Mouse (Mus musculus): ENCODE data around the gene Rpl36al.

DNA sequence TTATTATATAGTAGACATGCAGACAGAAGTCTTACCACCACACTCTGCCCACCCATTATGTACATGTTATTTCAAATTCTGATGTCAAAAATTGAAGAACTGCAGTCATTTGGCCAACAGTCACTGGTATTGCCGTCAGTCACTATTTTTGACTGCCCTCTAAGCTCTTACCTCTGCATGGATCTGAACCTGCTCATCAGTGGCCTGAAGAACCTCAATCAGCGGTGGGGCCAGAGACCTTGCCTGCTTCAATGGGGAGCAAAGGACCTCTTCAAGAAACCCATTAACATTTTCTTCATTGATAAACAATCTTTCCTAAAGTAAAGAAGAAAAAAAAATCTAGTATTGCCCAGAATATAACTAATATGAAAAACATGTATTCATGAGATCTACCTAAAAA is 8.8 kb upstream of the Rpl36al start:
- TF ChIP-seq POLR2A (IDR thresholded peaks at IDR 0.05; ENCODE audit: extremely low read depth, insufficient read depth, low read length) (no peak), CTCF (IDR thresholded peaks at IDR 0.05; ENCODE audit: extremely low read depth, insufficient read depth, low read length) (no peak)

Data from cortical plate, adult 2 months (tissue).